Mouse (Mus musculus): ENCODE data around the gene Snx20.

Gene Snx20

GRCm38 (mm10) chr8:88642734-88643564 lies 7.0 kb upstream of the Snx20 start:
- peak in 1 of 2 experiments; percentile 23 for DNase-seq

- no peak for DNase-seq
Measured at GRCm38 (mm10) chr8:88638908-88639307, 3.0 kb upstream of the Snx20 start.

GRCm38 (mm10) chr8:88637092-88638000 lies 1.4 kb upstream of the Snx20 start:
- no peak for DNase-seq

- DNase-seq: peak; percentile 21 to 72
Measured at GRCm38 (mm10) chr8:88633343-88633765, 2.6 kb downstream of the Snx20 start.

GRCm38 (mm10) chr8:88631081-88631480 lies 4.8 kb downstream of the Snx20 start:
- DNase-seq: peak; percentile 63 to 66

GRCm38 (mm10) chr8:88630225-88630624 lies 5.7 kb downstream of the Snx20 start:
- DNase-seq: peak; percentile 38 to 75

GRCm38 (mm10) chr8:88628001-88628774 lies 7.7 kb downstream of the Snx20 start:
- DNase-seq: no peak

- peak; percentile 61 to 91 for DNase-seq
Measured at GRCm38 (mm10) chr8:88627265-88627991, 8.5 kb downstream of the Snx20 start.

GRCm38 (mm10) chr8:88626940-88627264 lies 9.0 kb downstream of the Snx20 start:
- no peak for DNase-seq

- DNase-seq: no peak
Measured at GRCm38 (mm10) chr8:88626433-88626832, 9.5 kb downstream of the Snx20 start.

GRCm38 (mm10) chr8:88624276-88624675 lies 11.7 kb downstream of the Snx20 start:
- DNase-seq: no peak

GRCm38 (mm10) chr8:88623351-88623750 lies 12.6 kb downstream of the Snx20 start:
- no peak for DNase-seq

- peak; percentile 65 to 85 for DNase-seq
Measured at GRCm38 (mm10) chr8:88621408-88621807, 14.5 kb downstream of the Snx20 start.

- DNase-seq: no peak
Measured at GRCm38 (mm10) chr8:88620931-88621330, 15.0 kb downstream of the Snx20 start.

- DNase-seq: no peak
Measured at GRCm38 (mm10) chr8:88619513-88619912, 16.4 kb downstream of the Snx20 start.

- DNase-seq: no peak
Measured at GRCm38 (mm10) chr8:88618612-88619011, 17.3 kb downstream of the Snx20 start.

GRCm38 (mm10) chr8:88614981-88615380 lies 20.9 kb downstream of the Snx20 start:
- no peak for DNase-seq

- no peak for DNase-seq
Measured at GRCm38 (mm10) chr8:88610271-88610670, 25.7 kb downstream of the Snx20 start.

GRCm38 (mm10) chr8:88609036-88609435 lies 26.9 kb downstream of the Snx20 start:
- no peak for DNase-seq

- no peak for DNase-seq
Measured at GRCm38 (mm10) chr8:88605361-88606040, 30.4 kb downstream of the Snx20 start.
